Mouse (Mus musculus): ENCODE results near the gene Bmp2k. TPM values are rescaled to one million over a fixed set of nuclear protein-coding genes. Genes with fewer than 3 reads are reported as not detected.

The Bmp2k gene
- polyA plus RNA-seq, 1 experiment from 2014 or later = 8.3 TPM

DNA sequence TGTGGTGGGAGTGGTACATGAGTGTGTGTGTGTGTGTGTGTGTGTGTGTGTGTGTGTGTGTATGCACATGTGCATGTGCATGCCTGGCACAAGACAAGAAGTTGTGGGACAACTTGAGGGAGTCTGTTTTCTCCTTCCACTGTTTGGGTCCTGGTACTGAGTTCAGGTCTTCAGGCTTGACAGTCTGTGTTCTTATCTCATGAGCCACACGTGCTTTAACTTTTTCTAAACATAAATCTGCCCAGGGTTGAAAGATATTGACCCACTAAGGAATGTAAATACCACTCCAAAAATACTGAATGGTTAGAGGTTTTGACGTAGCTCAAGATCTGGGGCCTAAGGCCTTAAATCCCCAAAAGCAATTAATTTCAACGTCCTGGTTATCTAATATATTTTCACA, 23.8 kb upstream of the Bmp2k start:
- Histone ChIP-seq H3K4me2 (ENCODE audit: low read length) (no peak overlapping the region), H3K4me1 (ENCODE audit: control insufficient read depth in 2 of 2, insufficient read depth in 2 of 2, low read length in 2 of 2) (no peaks in the 10 kb centered on the region), H3K36me3 (ENCODE audit: control insufficient read depth, insufficient read depth, low read length) (no peaks in the 10 kb centered on the region), H3K9me3 (ENCODE audit: control insufficient read depth, low read length) (0 out of 2 replicates have a peak, but pooled peaks cover 7% of the 10 kb centered on the region), H3K4me3 (ENCODE audit: control insufficient read depth in 1 of 2, insufficient read depth in 1 of 2, low read depth in 1 of 2, low read length in 2 of 2) (no peak overlapping the region), H3K27ac (replicated peaks in 1 of 2; ENCODE audit: control insufficient read depth in 1 of 2, insufficient read depth in 1 of 2, low read depth in 2 of 2, low read length in 2 of 2) (no peak overlapping the region), H3K9ac (ENCODE audit: low read length) (no peak overlapping the region), H3K27me3 (ENCODE audit: control insufficient read depth, insufficient read depth, low read length) (no peaks in the 10 kb centered on the region)
- no peak for ATAC-seq (ENCODE audit: insufficient number of reproducible peaks, insufficient read depth, low FRiP score, low read depth)
- whole genome bisulfite sequencing = 68% methylated on average over 3 of the region's 3 CpGs

DNA sequence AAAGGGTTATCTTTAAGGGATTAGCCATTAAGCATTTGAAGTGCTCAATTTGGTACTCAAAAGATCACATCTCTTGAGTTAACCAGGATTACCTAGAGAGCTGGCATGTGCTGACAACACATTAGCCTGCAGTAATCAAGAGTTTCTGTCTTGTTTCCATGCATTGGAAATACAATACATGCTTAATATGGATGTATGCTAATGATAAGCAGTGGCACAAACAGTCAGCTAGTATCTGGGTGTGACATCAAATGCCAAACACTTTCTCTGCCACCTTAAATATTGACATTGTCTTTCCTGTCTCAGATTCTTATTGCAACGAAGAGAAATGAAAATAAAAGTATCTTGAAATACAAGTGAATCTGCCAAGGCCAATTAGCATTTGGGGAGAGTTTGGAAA, 22.8 kb upstream of the Bmp2k start:
- Histone ChIP-seq H3K36me3 (ENCODE audit: control insufficient read depth, insufficient read depth, low read length) (no peaks in the 10 kb centered on the region), H3K4me2 (ENCODE audit: low read length) (no peak overlapping the region), H3K9ac (ENCODE audit: low read length) (no peak overlapping the region), H3K27ac (replicated peaks in 1 of 2; ENCODE audit: control insufficient read depth in 1 of 2, insufficient read depth in 1 of 2, low read depth in 2 of 2, low read length in 2 of 2) (no peak overlapping the region), H3K4me3 (ENCODE audit: control insufficient read depth in 1 of 2, insufficient read depth in 1 of 2, low read depth in 1 of 2, low read length in 2 of 2) (no peak overlapping the region), H3K9me3 (ENCODE audit: control insufficient read depth, low read length) (0 out of 2 replicates have a peak, but pooled peaks cover 7% of the 10 kb centered on the region), H3K27me3 (ENCODE audit: control insufficient read depth, insufficient read depth, low read length) (no peaks in the 10 kb centered on the region), H3K4me1 (ENCODE audit: control insufficient read depth in 2 of 2, insufficient read depth in 2 of 2, low read length in 2 of 2) (peaks cover 0 to 2% of the 10 kb centered on the region in 2 experiments; a peak in 2 of 4 replicates)
- no peak for ATAC-seq (ENCODE audit: insufficient number of reproducible peaks, insufficient read depth, low FRiP score, low read depth)
- WGBS = 41% methylated on average over 1 of the region's 1 CpGs

DNA sequence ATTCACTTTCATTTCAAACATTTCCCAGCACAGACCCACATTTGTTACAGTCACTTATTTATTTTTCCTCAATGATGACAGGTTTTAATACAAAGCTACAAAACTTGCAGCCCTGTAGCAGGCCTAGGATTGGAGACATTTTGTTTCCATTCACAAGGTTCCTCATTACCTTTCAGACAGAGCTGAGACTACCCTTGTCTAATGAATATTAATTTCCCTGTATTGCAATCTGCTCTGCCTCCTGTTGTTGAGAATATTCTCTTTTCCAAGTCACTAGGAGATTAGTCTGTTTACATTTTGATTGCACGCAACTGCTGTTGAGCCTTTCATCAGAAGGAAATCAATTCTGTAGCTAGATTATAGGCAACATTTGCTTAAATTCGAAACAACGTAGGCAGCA, 22.4 kb upstream of the Bmp2k start:
- H3K9me3 ChIP-seq (ENCODE audit: control insufficient read depth, low read length) = 0 out of 2 replicates have a peak, but pooled peaks cover 7% of the 10 kb centered on the region
- no peak for ATAC-seq (ENCODE audit: insufficient number of reproducible peaks, insufficient read depth, low FRiP score, low read depth)
- no peak overlapping the region for H3K27ac ChIP-seq (replicated peaks in 1 of 2; ENCODE audit: control insufficient read depth in 1 of 2, insufficient read depth in 1 of 2, low read depth in 2 of 2, low read length in 2 of 2)
- no peak overlapping the region for H3K4me2 ChIP-seq (ENCODE audit: low read length)
- peaks cover 0 to 4% of the 10 kb centered on the region in 2 experiments; a peak in 2 of 4 replicates for H3K4me1 ChIP-seq (ENCODE audit: control insufficient read depth in 2 of 2, insufficient read depth in 2 of 2, low read length in 2 of 2)
- H3K9ac ChIP-seq (ENCODE audit: low read length) = no peak overlapping the region
- no peaks in the 10 kb centered on the region for H3K27me3 ChIP-seq (ENCODE audit: control insufficient read depth, insufficient read depth, low read length)
- WGBS = 81% methylated on average over 3 of the region's 3 CpGs
- no peaks in the 10 kb centered on the region for H3K36me3 ChIP-seq (ENCODE audit: control insufficient read depth, insufficient read depth, low read length)
- H3K4me3 ChIP-seq (ENCODE audit: control insufficient read depth in 1 of 2, insufficient read depth in 1 of 2, low read depth in 1 of 2, low read length in 2 of 2) = no peak overlapping the region

DNA sequence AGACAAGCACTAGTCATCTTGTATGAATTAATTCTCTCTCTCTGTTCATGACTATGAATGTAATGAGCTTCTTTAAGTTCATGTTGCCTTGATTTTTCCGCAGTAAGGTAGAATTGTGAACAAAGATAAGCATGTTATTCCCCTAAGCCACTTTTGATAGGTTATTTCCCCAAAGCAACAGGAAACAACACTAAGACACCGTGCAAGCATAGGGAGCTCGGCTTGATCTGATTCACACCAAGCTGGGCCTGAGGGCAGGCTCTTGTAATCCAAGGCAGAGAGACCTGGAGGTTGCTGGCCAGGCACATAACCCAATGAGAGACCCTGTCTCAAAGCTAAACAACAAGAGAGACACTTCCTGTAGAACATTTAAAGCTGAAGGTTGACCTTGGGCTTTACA, 21.3 kb upstream of the Bmp2k start:
- 0 out of 2 replicates have a peak, but pooled peaks cover 7% of the 10 kb centered on the region for H3K9me3 ChIP-seq (ENCODE audit: control insufficient read depth, low read length)
- H3K4me3 ChIP-seq (ENCODE audit: control insufficient read depth in 1 of 2, insufficient read depth in 1 of 2, low read depth in 1 of 2, low read length in 2 of 2) = no peak overlapping the region
- H3K27me3 ChIP-seq (ENCODE audit: control insufficient read depth, insufficient read depth, low read length) = 0 out of 2 replicates have a peak, but pooled peaks cover 3% of the 10 kb centered on the region
- H3K4me1 ChIP-seq (ENCODE audit: control insufficient read depth in 2 of 2, insufficient read depth in 2 of 2, low read length in 2 of 2) = peaks cover 3 to 6% of the 10 kb centered on the region in 2 experiments; a peak in 2 of 4 replicates
- 79% methylated on average over 3 of the region's 3 CpGs for WGBS
- H3K9ac ChIP-seq (ENCODE audit: low read length) = no peak overlapping the region
- ATAC-seq (ENCODE audit: insufficient number of reproducible peaks, insufficient read depth, low FRiP score, low read depth) = no peak
- H3K36me3 ChIP-seq (ENCODE audit: control insufficient read depth, insufficient read depth, low read length) = no peaks in the 10 kb centered on the region
- no peak overlapping the region for H3K27ac ChIP-seq (replicated peaks in 1 of 2; ENCODE audit: control insufficient read depth in 1 of 2, insufficient read depth in 1 of 2, low read depth in 2 of 2, low read length in 2 of 2)
- H3K4me2 ChIP-seq (ENCODE audit: low read length) = no peak overlapping the region

DNA sequence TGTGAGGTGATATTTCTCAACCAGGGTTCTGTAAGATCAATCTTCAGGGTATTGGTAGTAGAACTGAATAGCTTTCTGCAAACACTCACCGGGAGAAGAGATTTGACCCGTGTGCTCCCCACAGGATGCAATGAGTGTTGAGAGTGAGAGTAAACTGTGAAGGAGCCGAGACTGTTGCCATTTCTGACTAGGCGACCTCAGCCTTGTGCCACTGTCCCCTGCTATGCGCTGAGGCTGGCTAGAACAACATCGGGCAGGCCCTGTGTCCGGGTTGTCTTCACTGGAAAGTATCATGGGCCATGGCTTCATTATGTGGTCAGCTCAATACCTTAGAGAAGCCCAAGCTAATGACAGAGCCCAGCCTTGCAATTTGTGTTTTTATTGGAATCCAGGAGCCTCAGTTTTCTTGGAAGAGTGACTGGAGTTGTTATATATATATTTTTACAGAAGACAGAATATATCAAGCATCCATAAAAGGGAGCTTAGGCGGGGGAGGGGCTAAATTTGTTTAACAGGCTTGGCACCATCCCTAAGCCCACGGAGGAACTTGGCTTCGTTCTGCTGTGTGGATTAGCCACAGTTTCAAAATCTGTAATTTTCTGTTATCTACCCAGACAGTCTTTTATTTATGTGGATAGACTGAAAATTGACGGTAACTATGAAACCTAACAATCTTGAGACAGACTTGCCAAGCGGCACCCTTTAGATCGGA, 18.0 kb upstream of the Bmp2k start:
- WGBS = 27% methylated on average over 13 of the region's 13 CpGs
- 0 out of 2 replicates have a peak, but pooled peaks cover 3% of the 10 kb centered on the region for H3K27me3 ChIP-seq (ENCODE audit: control insufficient read depth, insufficient read depth, low read length)
- H3K4me2 ChIP-seq (ENCODE audit: low read length) = peak overlapping the region; percentile 5
- no peak overlapping the region for H3K27ac ChIP-seq (replicated peaks in 1 of 2; ENCODE audit: control insufficient read depth in 1 of 2, insufficient read depth in 1 of 2, low read depth in 2 of 2, low read length in 2 of 2)
- no peaks in the 10 kb centered on the region for H3K36me3 ChIP-seq (ENCODE audit: control insufficient read depth, insufficient read depth, low read length)
- H3K4me3 ChIP-seq (ENCODE audit: control insufficient read depth in 1 of 2, insufficient read depth in 1 of 2, low read depth in 1 of 2, low read length in 2 of 2) = no peak overlapping the region
- no peak overlapping the region for H3K9ac ChIP-seq (ENCODE audit: low read length)
- H3K9me3 ChIP-seq (ENCODE audit: control insufficient read depth, low read length) = 0 out of 2 replicates have a peak, but pooled peaks cover 7% of the 10 kb centered on the region
- H3K4me1 ChIP-seq (ENCODE audit: control insufficient read depth in 2 of 2, insufficient read depth in 2 of 2, low read length in 2 of 2) = peaks cover 11 to 13% of the 10 kb centered on the region in 2 experiments; a peak in 3 of 4 replicates
- no peak for ATAC-seq (ENCODE audit: insufficient number of reproducible peaks, insufficient read depth, low FRiP score, low read depth)

DNA sequence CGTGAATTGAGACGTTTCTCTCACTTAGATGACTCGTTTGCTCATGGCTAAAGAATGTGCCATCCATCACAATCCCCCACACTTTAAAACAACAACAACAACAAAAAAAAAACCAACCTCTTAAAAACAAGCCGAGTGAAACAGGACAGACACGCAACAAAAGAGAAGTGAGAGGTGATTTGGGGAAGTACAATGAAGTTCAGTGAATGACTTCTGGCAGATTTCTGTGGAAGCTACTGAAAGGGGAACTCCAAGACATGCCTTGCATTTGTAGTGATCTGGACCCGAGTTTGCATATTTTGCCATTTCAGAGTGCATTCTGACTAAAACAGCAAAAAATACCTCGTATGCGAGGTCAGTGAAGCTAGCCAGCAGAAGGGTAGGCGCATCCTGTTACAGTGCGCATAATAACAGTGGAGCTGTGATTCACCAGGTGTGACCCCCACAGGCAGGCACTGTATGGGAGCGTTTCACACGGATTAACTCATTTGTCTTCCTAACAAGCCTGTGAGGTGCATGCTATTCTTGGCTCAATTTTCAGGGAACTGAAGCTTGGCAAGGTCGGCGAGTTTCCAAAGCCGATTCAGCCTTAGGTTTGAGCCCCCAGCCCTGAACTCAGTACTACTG, 17.4 kb upstream of the Bmp2k start:
- H3K4me2 ChIP-seq (ENCODE audit: low read length) = peak overlapping the region; percentile 5
- no peak for ATAC-seq (ENCODE audit: insufficient number of reproducible peaks, insufficient read depth, low FRiP score, low read depth)
- H3K36me3 ChIP-seq (ENCODE audit: control insufficient read depth, insufficient read depth, low read length) = no peaks in the 10 kb centered on the region
- 0 out of 2 replicates have a peak, but pooled peaks cover 7% of the 10 kb centered on the region for H3K9me3 ChIP-seq (ENCODE audit: control insufficient read depth, low read length)
- no peak overlapping the region for H3K9ac ChIP-seq (ENCODE audit: low read length)
- H3K27ac ChIP-seq (replicated peaks in 1 of 2; ENCODE audit: control insufficient read depth in 1 of 2, insufficient read depth in 1 of 2, low read depth in 2 of 2, low read length in 2 of 2) = no peak overlapping the region
- WGBS = 16% methylated on average over 15 of the region's 15 CpGs
- no peak overlapping the region for H3K4me3 ChIP-seq (ENCODE audit: control insufficient read depth in 1 of 2, insufficient read depth in 1 of 2, low read depth in 1 of 2, low read length in 2 of 2)
- H3K27me3 ChIP-seq (ENCODE audit: control insufficient read depth, insufficient read depth, low read length) = 0 out of 2 replicates have a peak, but pooled peaks cover 3% of the 10 kb centered on the region
- peaks cover 11 to 13% of the 10 kb centered on the region in 2 experiments; a peak in 3 of 4 replicates for H3K4me1 ChIP-seq (ENCODE audit: control insufficient read depth in 2 of 2, insufficient read depth in 2 of 2, low read length in 2 of 2)

DNA sequence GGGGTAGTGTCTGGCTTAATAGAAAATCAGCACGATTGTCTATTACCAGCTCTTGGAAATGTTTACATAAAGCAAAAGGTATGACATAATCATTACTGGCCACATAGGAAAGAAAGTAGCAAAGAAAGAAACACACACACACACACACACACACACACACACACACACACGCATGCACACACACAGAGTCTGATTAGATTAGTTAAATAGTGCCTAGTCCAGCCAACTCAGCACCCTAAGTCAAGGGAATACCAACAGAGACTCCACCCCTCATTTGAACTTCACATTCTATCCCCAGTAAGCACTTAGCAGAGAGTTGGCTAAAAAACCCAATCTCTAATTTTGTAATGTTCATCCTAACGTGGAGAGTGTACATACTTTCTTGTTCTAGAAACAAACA, 15.5 kb upstream of the Bmp2k start:
- Histone ChIP-seq H3K4me1 (ENCODE audit: control insufficient read depth in 2 of 2, insufficient read depth in 2 of 2, low read length in 2 of 2) (peaks cover 11 to 13% of the 10 kb centered on the region in 2 experiments; a peak in 3 of 4 replicates), H3K4me3 (ENCODE audit: control insufficient read depth in 1 of 2, insufficient read depth in 1 of 2, low read depth in 1 of 2, low read length in 2 of 2) (no peak overlapping the region), H3K4me2 (ENCODE audit: low read length) (no peak overlapping the region), H3K27me3 (ENCODE audit: control insufficient read depth, insufficient read depth, low read length) (0 out of 2 replicates have a peak, but pooled peaks cover 3% of the 10 kb centered on the region), H3K9me3 (ENCODE audit: control insufficient read depth, low read length) (no peaks in the 10 kb centered on the region), H3K9ac (ENCODE audit: low read length) (no peak overlapping the region), H3K36me3 (ENCODE audit: control insufficient read depth, insufficient read depth, low read length) (no peaks in the 10 kb centered on the region), H3K27ac (replicated peaks in 1 of 2; ENCODE audit: control insufficient read depth in 1 of 2, insufficient read depth in 1 of 2, low read depth in 2 of 2, low read length in 2 of 2) (no peak overlapping the region)
- 72% methylated on average over 3 of the region's 3 CpGs for WGBS
- ATAC-seq (ENCODE audit: insufficient number of reproducible peaks, insufficient read depth, low FRiP score, low read depth) = no peak
